15 mouse cellular contexts compared by ENCODE assay signal in genomic region chr16:42803609-42804008, GRCm38 (mm10).
"Had no signal": no experiment of that assay in that cellular context is flagged by ENCODE, and none has a peak within 500 bp of the region (broad histone marks: within the 10 kb centered on the region; RNA-seq: fewer than 3 reads in every experiment).

No protein-coding gene starts in this region.

- ATAC-seq: intestine, embryonic 15.5 days; liver, embryonic 12.5 days had no signal

- H3K9me3 ChIP-seq: intestine, embryonic 15.5 days; liver, embryonic 12.5 days; neural tube, embryonic 15.5 days had no signal

- H3K4me1 ChIP-seq: intestine, embryonic 15.5 days; limb, embryonic 13.5 days; liver, embryonic 12.5 days; megakaryocyte, embryonic 14.5 days; midbrain, embryonic 12.5 days; neural tube, embryonic 15.5 days had no signal

- H3K27ac ChIP-seq: intestine, embryonic 15.5 days; left cerebral cortex, adult 2 months; limb, embryonic 13.5 days; liver, embryonic 12.5 days; macrophage; midbrain, embryonic 12.5 days; neural tube, embryonic 15.5 days; stomach, postnatal 0 days had no signal

- H3K9ac ChIP-seq: intestine, embryonic 15.5 days; limb, embryonic 13.5 days; liver, embryonic 12.5 days; midbrain, embryonic 12.5 days; neural tube, embryonic 15.5 days had no signal

- H3K27me3 ChIP-seq: intestine, embryonic 15.5 days; limb, embryonic 13.5 days; liver, embryonic 12.5 days; megakaryocyte, embryonic 14.5 days; midbrain, embryonic 12.5 days; neural tube, embryonic 15.5 days had no signal

- H3K4me3 ChIP-seq: intestine, embryonic 15.5 days; left cerebral cortex, adult 2 months; limb, embryonic 13.5 days; liver, embryonic 12.5 days; megakaryocyte, embryonic 14.5 days; midbrain, embryonic 12.5 days; neural tube, embryonic 15.5 days had no signal

- H3K4me2 ChIP-seq: intestine, embryonic 15.5 days; limb, embryonic 13.5 days; liver, embryonic 12.5 days; midbrain, embryonic 12.5 days; neural tube, embryonic 15.5 days had no signal

- DNase-seq: kidney, adult 18-20 months; kidney, postnatal 14 days; lung, postnatal 10 days; right cerebral cortex, adult 18-20 months; right cerebral cortex, postnatal 25 days; thymus, postnatal 4 days had no signal

- H3K36me3 ChIP-seq: intestine, embryonic 15.5 days; limb, embryonic 13.5 days; liver, embryonic 12.5 days; midbrain, embryonic 12.5 days; neural tube, embryonic 15.5 days had no signal
